Mouse (Mus musculus): ENCODE data around the gene Arl4d.

Gene Arl4d

GRCm38 (mm10) chr11:101712811-101713210 lies 47.5 kb downstream of the Arl4d start:
- in situ Hi-C loops (cut with MboI, MseI): no loop called here

- in situ Hi-C loops (cut with MboI, MseI): no loop called here
Measured at GRCm38 (mm10) chr11:101714012-101714411, 48.7 kb downstream of the Arl4d start.
